Mouse (Mus musculus) frontal cortex, postnatal 36 days (tissue): ENCODE measurements around the gene Rgs19.

Experiments used
- DNase-seq, 2 experiments: peaks; one replicate each; pipeline ENCODE4 v3.0.0; 2022; ENCODE audit warnings: low spot score in 2 of 2

The Rgs19 gene

GRCm38 (mm10) chr2:181653523-181653922 lies 40.3 kb downstream of the Rgs19 start:
- no peak for DNase-seq

DNA sequence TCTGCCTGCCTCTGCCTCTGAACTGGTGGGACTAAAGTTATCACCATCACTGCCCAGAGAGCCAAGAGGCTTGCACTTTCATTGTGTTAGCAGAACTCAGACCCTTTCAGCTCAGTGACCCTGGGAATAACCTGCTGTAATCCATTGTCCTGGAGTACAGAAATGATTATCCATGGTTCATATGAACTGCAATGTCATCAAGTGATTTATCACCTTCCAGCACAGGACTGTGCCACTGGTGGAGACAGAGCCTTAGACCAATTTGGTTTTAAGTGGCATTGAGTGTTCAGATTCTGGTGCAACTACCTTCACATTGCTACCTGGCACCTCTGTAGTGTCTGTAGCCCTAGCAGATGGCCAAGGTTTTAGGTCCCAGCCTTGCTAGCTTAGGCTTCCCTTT lies 40.7 kb downstream of the Rgs19 start:
- DNase-seq, result no peak

DNA sequence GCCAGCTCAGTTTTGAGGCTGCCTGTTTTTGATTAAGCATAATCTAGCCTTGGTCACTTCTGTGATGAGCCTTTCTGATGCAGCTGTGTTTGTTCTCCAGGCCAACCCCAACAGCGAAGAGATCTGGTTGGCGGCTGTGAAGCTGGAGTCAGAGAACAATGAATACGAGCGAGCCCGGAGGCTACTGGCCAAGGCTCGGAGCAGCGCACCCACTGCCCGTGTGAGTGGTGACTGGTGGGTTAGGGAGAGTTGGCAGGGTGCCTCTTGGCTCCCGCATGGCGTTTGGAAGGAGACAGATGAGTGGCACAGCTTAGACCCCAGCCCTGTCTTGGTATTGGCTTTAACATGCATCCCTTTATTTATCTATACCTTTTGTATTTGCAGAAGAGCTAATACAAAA lies 44.9 kb downstream of the Rgs19 start:
- DNase-seq, result no peak

DNA sequence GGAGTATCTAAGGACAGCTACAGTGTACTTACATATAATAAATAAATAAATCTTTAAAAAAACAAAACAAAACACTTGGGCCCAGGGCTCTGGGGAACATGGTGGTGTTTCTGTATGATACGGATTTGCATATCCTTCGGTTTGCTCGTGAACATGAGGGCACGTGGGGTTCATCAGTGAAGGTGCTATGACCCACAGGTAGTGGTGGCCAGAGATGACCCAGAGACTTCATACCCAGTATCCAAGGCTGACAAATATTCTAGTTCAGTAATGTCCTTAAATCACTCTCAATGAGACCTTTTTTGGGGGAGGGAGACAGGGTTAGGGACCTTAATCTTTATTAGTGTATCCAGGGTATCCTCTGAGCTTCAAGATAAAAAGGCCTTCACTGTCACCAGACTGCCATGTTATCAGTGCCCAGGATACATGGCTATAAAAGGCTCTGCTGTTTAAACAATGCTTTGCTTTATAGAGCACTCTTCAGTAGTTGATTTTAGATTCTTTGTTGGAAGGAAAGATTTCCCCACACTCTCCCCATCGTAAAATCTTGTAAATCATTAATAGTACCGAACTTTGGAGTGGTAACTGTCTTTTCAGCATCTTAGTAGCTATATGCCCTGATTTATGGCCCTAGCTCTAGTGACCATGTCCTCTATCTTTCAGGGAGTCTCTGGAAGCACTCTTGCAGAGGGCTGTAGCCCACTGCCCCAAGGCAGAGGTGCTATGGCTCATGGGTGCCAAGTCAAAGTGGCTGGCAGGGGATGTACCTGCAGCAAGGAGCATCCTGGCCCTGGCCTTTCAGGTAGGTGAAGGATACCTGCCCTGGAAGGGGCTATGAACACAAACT lies 46.9 kb downstream of the Rgs19 start:
- DNase-seq, result no peak

DNA sequence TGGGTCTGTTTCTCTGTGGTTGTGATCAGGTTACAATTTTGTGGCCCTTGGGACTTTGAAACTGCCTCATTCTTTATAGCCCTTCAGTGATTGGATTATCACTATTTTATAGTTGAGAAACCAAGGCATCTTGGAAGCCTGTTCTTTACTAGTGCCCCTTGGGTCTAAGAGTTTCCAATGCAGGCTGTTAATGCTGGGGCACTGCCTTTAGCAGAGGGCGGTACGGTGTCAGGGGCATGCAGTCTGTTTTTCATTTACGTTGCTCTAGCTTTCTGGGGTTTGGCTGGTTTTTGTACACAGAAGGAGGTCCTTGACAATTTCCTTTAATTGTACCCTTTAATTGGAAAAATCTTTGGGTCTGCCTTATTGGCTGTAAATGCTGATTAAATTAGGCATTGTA lies 48.1 kb downstream of the Rgs19 start:
- DNase-seq, result no peak

GRCm38 (mm10) chr2:181644361-181644760 lies 49.4 kb downstream of the Rgs19 start:
- DNase-seq, result no peak
